In genomic region chr6:41542983-41543382, GRCm38 (mm10) we compare ENCODE assay signal across 10 mouse cellular contexts. TPM values are rescaled to one million over a fixed set of nuclear protein-coding genes. Genes with fewer than 3 reads are reported as not detected.
DNase-seq lines count a peak whose midpoint lies in the region; ATAC-seq and TF ChIP-seq lines count a peak whose summit lies in the region.
"Had no signal": no experiment of that assay in that cellular context is flagged by ENCODE, and none has a peak within 500 bp of the region (broad histone marks: within the 10 kb centered on the region; RNA-seq: fewer than 3 reads in every experiment).

No protein-coding gene starts in this region.

- 15% methylated on average over 3 of the region's 3 CpGs for WGBS in heart, embryonic 13.5 days
- 19% methylated on average over 3 of the region's 3 CpGs for WGBS in heart, adult 2 months
- WGBS in limb, embryonic 13.5 days: 25% methylated on average over 3 of the region's 3 CpGs

- intact Hi-C loops in heart, adult 2 months (cut with DNase I): no loop called here

- no peak for TF ChIP-seq POLR2A in heart, adult 2 months (IDR thresholded peaks at IDR 0.05; ENCODE audit: insufficient read depth, low read depth, low read length)

- ATAC-seq in heart, embryonic 13.5 days (ENCODE audit: extremely low read depth, insufficient number of reproducible peaks, low FRiP score, low TSS enrichment): no peak
- ATAC-seq in limb, embryonic 13.5 days (ENCODE audit: low FRiP score, low read depth): no peak

- H3K9ac ChIP-seq in heart, embryonic 13.5 days: no peak overlapping the region
- H3K9ac ChIP-seq in heart, adult 2 months (ENCODE audit: low read depth, low read length): no peak overlapping the region
- H3K9ac ChIP-seq in limb, embryonic 13.5 days: no peak overlapping the region

- no peaks in the 10 kb centered on the region for H3K79me2 ChIP-seq in heart, adult 2 months (replicated peaks; ENCODE audit: control insufficient read depth, insufficient read depth, low read length)

- no peak for TF ChIP-seq EP300 in heart, adult 2 months (IDR thresholded peaks at IDR 0.05; ENCODE audit: insufficient read depth, low read depth, low read length)

- TF ChIP-seq CTCF in heart, adult 2 months (IDR thresholded peaks at IDR 0.05): no peak

- H3K4me2 ChIP-seq in heart, embryonic 13.5 days: peak overlapping the region; percentile 74
- H3K4me2 ChIP-seq in limb, embryonic 13.5 days (replicated peaks): peak overlapping the region; percentile 59

- H3K27me3 ChIP-seq in heart, embryonic 13.5 days (replicated peaks): peaks cover 34% of the 10 kb centered on the region
- no peaks in the 10 kb centered on the region for H3K27me3 ChIP-seq in heart, adult 2 months (ENCODE audit: control insufficient read depth, insufficient read depth, low read length)
- H3K27me3 ChIP-seq in limb, embryonic 13.5 days: peaks cover 37% of the 10 kb centered on the region
- H3K27me3 ChIP-seq: CH12.LX had no signal

- DNase-seq in heart, adult 2 months: no peak
- DNase-seq in thymus, postnatal 25 days: peak; percentile 44
- no peak for DNase-seq in thymus, postnatal 0 days (ENCODE audit: low spot score)
- no peak for DNase-seq in natural killer cell, adult 2 months (ENCODE audit: low spot score in 2 of 2)
- DNase-seq in spleen, postnatal 14 days (ENCODE audit: low spot score in 2 of 2): no peak
- DNase-seq in layer of hippocampus, adult 9-10 months (ENCODE audit: low spot score): no peak

- H3K9me3 ChIP-seq in heart, embryonic 13.5 days: no peaks in the 10 kb centered on the region
- H3K9me3 ChIP-seq in limb, embryonic 13.5 days: no peaks in the 10 kb centered on the region

- peaks cover 7% of the 10 kb centered on the region for H3K4me1 ChIP-seq in heart, embryonic 13.5 days
- H3K4me1 ChIP-seq in heart, adult 2 months (ENCODE audit: control insufficient read depth, insufficient read depth, low read length): no peaks in the 10 kb centered on the region
- peaks cover 5% of the 10 kb centered on the region; the same call in 1 of the 2 replicates for H3K4me1 ChIP-seq in limb, embryonic 13.5 days

- H3K4me3 ChIP-seq in heart, embryonic 13.5 days: peak overlapping the region; percentile 45
- H3K4me3 ChIP-seq in heart, adult 2 months: no peak overlapping the region
- H3K4me3 ChIP-seq in limb, embryonic 13.5 days: peak overlapping the region; percentile 34

- no peak overlapping the region for H3K27ac ChIP-seq in heart, embryonic 13.5 days (replicated peaks)
- no peak overlapping the region for H3K27ac ChIP-seq in heart, adult 2 months
- no peak overlapping the region for H3K27ac ChIP-seq in limb, embryonic 13.5 days

- H3K36me3 ChIP-seq in heart, embryonic 13.5 days: no peaks in the 10 kb centered on the region
- H3K36me3 ChIP-seq in heart, adult 2 months (ENCODE audit: control insufficient read depth, insufficient read depth, low read length): no peaks in the 10 kb centered on the region
- no peaks in the 10 kb centered on the region for H3K36me3 ChIP-seq in limb, embryonic 13.5 days

RNA-seq across cellular contexts. Expression of gene Prss2, which starts 21.4 kb away (rescaled TPM):
- polyA plus RNA-seq in heart, embryonic 13.5 days (2015; fragmentation: Nextera tagmentation; extraction: Ambion mirVana): not detected in 2 replicates
- not detected for total RNA-seq in heart, adult 2 months (2021)
- polyA plus RNA-seq in heart, adult 2 months (2012; rRNA removed): 0.67 TPM in 1 of 2 replicates, not detected in the other
- 3.6 and 4.7 TPM in 2 replicates for polyA plus RNA-seq in thymus, postnatal 0 days (2015; fragmentation: Nextera tagmentation; extraction: Ambion mirVana)
- polyA plus RNA-seq in limb, embryonic 13.5 days (2015; fragmentation: Nextera tagmentation; extraction: Ambion mirVana): not detected in 2 replicates
- total RNA-seq: CH12.LX; left cerebral cortex, postnatal 14 days had no signal
